Mouse (Mus musculus) C2C12 (cell line): Measurements from ENCODE around the gene Tbc1d16.

Experiments
- CEBPB ChIP-seq: IDR thresholded peaks from one replicate; pipeline ENCODE4 v1.6.1; 2011; ENCODE audit warnings: low read depth, mild to moderate bottlenecking, control low read depth, moderate library complexity
- CTCF ChIP-seq: IDR thresholded peaks from one replicate; pipeline ENCODE4 v1.5.1; 2011; ENCODE audit not compliant: control insufficient read depth, insufficient read depth, insufficient read length
- MAX ChIP-seq: IDR thresholded peaks from one replicate; pipeline ENCODE4 v1.6.1; 2011; ENCODE audit warnings: mild to moderate bottlenecking, control low read depth
- MYOG ChIP-seq: IDR thresholded peaks from one replicate; pipeline ENCODE4 v1.6.1; 2011; ENCODE audit not compliant: control insufficient read depth, insufficient read length; ENCODE audit errors: extremely low read depth
- USF1 ChIP-seq: IDR thresholded peaks from one replicate; pipeline ENCODE4 v1.6.1; 2011; ENCODE audit warnings: low read depth, mild to moderate bottlenecking, control low read depth, moderate library complexity

DNA sequence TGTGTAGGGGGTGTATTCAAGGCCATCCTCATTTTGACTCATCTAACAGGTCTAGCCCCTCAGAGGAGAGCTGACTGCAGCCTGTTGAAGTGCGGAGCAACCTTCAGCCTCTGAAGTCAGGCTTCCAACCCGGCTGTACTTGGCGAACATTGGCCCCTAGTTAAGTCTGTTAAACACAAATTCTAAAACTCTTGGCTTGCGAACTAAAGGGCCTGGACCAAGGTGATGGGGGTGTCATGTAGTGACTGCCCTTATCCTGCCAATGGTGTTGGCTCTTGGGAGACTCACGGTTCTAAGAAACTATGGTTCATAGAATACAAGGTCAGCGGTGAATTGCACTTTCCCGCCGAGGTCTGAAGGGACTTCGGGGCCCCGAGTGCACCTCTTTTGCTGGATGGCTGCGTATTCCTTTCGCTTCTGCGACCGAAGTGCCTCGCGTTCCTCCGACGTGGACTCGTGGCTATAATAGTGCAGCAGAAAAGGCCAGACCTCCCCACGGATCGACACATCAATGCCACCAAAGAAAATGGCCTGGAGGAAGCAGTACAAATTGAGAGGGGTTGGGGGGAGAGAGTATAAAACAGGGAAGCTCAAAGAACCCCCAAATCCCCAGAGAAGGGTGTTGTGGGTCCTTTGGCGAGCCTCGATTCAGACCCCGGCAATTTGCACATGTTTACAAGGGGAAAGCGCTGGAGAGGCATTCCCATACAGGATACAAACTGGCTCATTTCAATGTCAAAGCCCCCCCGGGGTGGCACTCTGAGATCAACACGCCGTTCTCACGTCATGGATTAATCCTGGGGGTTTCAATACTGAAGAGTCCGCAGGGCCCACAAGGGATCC lies 72.4 kb downstream of the Tbc1d16 start:
- TF ChIP-seq CTCF (no peak), MAX (no peak), USF1 (no peak), MYOG (no peak), CEBPB (no peak)
